Mouse (Mus musculus) left cerebral cortex, postnatal 36 days (tissue): ENCODE data around the gene Mtrr. TPM values are rescaled to one million over a fixed set of nuclear protein-coding genes. Genes with fewer than 3 reads are reported as not detected.
"Not testable (repeated sequence)": the region's sequence is repeated elsewhere in the genome, so short reads cannot be mapped to it uniquely, and the experiment has no call there.

Source experiments
- DNase-seq, 2 experiments: peaks; one replicate each; pipeline ENCODE4 v3.0.0; 2021 to 2022; ENCODE audit warnings: low spot score in 2 of 2, mixed read lengths in 1 of 2
- intact Hi-C: fragments of 180-260 bp; cut with DNase I; formaldehyde crosslinking; loops from one replicate; pipeline ENCODE4 v1.15.1; 2025
- total RNA-seq, 2 experiments: library from RNA; stranded (reverse); gene quantifications; 2 replicates each; pipeline ENCODE4 v1.2.3; 2021

Gene Mtrr
- total RNA-seq, 2 experiments from 2014 or later, result 14.3 to 19.3 TPM

DNA sequence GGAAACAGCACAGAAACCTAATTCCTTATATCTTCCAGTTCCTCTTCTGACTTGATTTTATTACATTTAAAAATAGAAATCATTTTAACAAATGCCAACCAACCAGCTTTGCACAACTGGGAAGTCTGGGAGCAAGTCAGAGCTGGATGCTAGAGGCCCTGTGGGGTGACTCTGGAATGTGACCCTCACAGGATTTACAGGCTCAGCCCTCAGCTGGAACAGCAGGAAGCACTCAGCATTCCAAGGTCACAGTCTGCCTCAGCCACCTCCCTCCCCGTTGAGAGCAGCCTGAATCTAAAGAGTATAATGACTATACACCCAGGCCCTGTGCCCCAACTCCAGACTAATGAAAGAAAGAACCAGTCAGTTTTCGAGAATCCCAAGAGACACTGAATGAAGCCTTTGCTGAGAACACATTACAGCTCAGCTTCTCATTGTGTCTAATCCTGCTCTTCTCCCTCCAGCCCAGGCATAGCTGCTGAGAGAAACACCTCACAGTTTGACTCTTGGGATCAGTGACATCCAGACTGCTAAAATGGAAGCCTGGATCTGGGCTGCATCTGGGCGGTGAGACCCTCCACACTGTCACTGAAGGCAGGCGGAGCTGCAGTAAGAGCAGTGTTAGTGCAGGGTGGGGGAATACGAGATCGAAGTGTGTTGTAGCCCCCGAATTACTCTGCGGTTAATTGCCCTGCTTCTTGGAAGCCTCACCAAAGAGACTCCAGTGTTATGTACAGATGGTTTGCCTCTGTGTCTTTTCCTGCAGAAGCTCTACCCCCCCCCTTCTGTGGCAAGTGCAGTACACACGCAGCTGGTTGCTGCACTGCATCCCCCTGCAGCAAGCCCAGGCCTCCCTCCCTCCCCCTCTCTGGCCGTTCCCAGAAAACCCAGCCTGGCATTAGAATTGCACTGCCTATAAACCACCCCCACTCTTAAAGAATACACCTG lies 8.7 kb downstream of the Mtrr start:
- DNase-seq, result no peak
- intact Hi-C loops, result no loop called here

DNA sequence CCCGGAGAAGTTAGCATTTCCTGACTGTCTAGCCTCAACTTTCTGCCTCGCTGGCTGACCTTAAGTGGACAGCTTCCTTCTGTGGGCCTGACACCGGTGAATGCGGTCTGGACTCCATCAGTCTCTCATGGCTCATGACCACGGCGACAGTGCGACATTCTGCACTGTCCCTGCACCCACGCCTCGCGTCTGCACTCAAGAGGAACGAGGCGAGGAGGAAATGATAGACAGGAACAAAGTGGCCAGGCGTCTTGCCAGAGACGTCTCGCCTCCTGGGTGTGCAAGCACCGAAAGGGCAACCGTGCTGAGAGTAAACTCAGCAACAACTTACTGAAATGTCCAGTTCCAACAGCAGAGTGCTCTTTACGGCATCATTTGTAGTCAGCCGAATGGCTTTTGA lies 9.7 kb downstream of the Mtrr start:
- intact Hi-C loops, result no loop called here
- DNase-seq, result no peak

DNA sequence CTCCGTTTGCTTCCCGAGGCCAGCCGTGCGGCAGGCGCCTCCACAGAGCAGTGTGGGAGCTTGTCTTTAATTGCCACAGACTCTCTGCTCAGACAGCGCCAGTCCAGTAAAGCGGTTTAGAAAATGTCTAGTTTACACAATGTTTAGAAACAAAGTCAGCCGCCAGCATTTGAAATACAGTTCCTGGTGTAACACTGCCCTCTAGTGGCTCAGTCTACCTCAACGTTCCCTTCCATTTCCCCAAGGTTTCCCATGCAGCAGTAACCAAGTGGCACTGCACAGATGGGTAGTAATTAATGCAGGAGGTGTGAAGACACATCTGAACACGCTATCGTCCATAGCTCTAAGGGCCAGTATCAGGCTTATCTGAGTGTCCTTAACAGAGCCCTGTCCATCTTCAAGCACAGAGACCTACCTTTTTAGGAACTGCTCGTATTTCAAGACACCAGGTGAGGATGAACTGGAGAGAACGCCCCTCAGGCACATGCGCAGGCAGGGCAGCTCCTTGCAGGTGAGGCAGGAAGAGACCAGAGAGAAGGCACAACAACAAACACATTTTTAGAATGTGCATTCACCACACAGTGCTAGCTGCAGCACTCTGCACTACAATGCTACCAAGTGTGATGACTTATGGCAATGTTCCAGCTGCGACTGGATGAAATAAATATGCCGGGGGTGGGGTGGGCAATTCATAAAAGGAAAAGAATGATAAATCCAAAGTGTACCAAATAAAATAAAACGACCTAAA lies 12.2 kb downstream of the Mtrr start:
- DNase-seq, result peak; percentile 67 to 75
- intact Hi-C loops, result no loop called here

DNA sequence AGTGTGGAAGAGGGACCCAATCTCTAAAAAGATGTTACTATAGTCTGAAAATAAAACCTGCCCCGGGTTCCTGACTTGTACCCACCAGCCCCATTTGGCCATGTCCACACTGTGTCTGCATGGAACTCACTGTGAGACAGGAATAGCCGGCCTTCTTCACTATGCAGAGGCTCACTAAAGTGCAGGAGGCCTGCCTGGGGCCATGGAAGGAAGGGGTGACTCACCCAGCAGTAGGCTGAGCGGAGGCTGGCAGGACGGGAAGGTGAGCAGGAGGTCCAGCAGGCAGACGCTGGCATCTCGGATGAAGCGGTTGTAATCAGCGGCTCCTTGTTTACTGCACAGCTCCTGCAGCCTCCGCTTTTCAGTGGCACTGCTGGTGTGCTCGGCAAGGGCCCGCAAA lies 13.4 kb downstream of the Mtrr start:
- intact Hi-C loops, result no loop called here
- DNase-seq, result no peak

DNA sequence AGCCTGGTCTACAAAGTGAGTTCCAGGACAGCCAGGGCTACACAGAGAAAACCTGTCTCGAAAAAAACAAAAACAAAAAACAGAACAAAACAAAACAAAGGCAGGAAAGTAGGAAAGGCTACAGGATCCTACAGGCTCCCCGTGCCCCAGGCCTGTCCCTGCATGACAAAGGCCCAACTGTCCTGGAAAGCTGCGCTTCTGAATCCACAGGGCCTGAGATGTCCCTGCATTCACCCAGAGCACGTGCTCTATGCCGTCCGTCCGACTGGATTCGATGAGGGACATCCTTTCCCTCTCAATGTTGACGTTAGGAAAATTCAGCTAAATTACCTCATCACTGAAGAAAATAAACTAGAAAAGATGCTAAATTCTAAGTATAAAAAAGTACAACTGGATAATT lies 13.8 kb downstream of the Mtrr start:
- no peak for DNase-seq
- intact Hi-C loops, result no loop called here

DNA sequence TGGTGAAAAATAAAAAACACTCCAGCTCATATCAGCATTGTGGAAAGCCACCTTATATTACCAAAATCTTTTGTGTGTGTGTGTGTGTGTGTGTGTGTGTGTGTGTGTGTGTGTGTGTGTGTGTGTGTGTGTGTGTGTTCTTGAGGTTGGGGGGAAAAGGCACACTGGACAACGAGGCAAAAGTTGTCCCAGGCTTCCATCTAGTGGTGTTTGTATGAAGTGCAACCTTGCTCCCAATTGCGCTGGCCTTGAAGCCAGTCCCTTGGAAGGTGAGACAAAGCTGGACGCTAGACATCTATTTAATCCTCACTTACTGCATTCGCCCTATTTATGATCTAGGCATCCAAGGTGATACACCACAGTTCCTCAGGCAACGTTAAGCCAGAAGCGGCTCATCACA lies 28.6 kb downstream of the Mtrr start:
- DNase-seq, intact Hi-C loops: not testable (repeated sequence)

Other genes starting within 250 kb of the Mtrr start
- 10 to 100 TPM; 14.1 to 15.1 TPM for gene Fastkd3, start 85 bp upstream of the Mtrr start, total RNA-seq
- 10 to 100 TPM; 18.9 to 22.2 TPM for gene 1700001L19Rik, start 15.3 kb upstream of the Mtrr start, total RNA-seq